Mouse (Mus musculus) liver, embryonic 14.5 days (tissue): ENCODE results near the gene Jun.

Experiments
- CTCF ChIP-seq: IDR thresholded peaks from 2 replicates; pipeline ENCODE4 v1.5.1; 2016; ENCODE audit warnings: antibody characterized with exemption, low read depth, control low read depth
- EP300 ChIP-seq: IDR thresholded peaks from 2 replicates; pipeline ENCODE4 v1.6.1; 2016; ENCODE audit warnings: antibody characterized with exemption, low read depth

DNA sequence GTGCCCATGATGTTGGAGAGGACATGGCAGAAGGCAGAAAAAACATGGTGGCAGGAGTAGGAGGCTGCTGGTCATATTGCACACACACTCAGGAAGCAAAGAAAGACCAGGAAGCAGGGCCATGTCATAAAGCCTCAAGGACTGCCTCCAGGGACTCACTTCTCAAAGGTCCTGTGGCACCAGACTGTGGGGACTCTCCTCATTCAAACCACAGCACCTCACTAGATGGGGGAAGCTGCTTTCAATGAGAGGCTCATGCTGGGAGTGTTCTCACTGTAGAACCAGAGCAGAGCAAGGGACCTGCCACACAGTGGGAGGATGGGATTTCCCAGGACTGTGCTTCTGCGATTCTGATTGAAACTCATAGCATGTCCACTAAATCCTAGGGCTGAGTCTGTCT is 51.9 kb downstream of the Jun start:
- TF ChIP-seq CTCF: no peak
- no peak for TF ChIP-seq EP300
